Mouse (Mus musculus): Measurements from ENCODE around the gene Xkr8.

- TF ChIP-seq CTCF (IDR thresholded peaks at IDR 0.05; ENCODE audit: low read depth, low read length): no peak
- no peak for TF ChIP-seq POLR2A (IDR thresholded peaks at IDR 0.05; ENCODE audit: insufficient read depth, low read length)
- TF ChIP-seq EP300 (IDR thresholded peaks at IDR 0.05; ENCODE audit: insufficient read depth, low read depth, low read length): no peak
Observed at GRCm38 (mm10) chr4:132741491-132741890, 9.1 kb upstream of the Xkr8 start.

Data from ES-Bruce4 (cell line).